Mouse (Mus musculus) regulatory T cell (primary cell): ENCODE data around the gene Sec24b.

Experiments used
- in situ Hi-C: fragments of 300-600 bp; cut with MboI, MseI; formaldehyde crosslinking; loops from one replicate; pipeline ENCODE4 v1.15.1; 2025; ENCODE audit warnings: high pct_unique_total_duplicates

Sec24b gene

GRCm38 (mm10) chr3:130061281-130061680, at the start of gene Sec24b:
Sec24b (minus strand) TSS chr3:130061553.
- in situ Hi-C loops = loop anchor here (25.0 kb wide), 3 partner anchors 524 to 1126 kb away; partner anchors contain the start of gene Elovl6

GRCm38 (mm10) chr3:130104471-130104870, 43.1 kb upstream of the Sec24b start:
- in situ Hi-C loops = loop anchor here (10.0 kb wide), 1 partner anchor 450 kb away; no protein-coding TSS in a partner anchor

- in situ Hi-C loops = loop anchor here (10.0 kb wide), 1 partner anchor 451 kb away; no protein-coding TSS in a partner anchor
Measured at GRCm38 (mm10) chr3:130103486-130103885, 42.1 kb upstream of the Sec24b start.

- in situ Hi-C loops = loop anchor here (5.0 to 10.0 kb wide), 2 partner anchors 477 to 580 kb away; no protein-coding TSS in a partner anchor
Measured at GRCm38 (mm10) chr3:130095160-130095781, 33.9 kb upstream of the Sec24b start.

- in situ Hi-C loops = loop anchor here (10.0 kb wide), 1 partner anchor 581 kb away; no protein-coding TSS in a partner anchor
Measured at GRCm38 (mm10) chr3:130094125-130094704, 32.9 kb upstream of the Sec24b start.

- in situ Hi-C loops = loop anchor here (10.0 kb wide), 1 partner anchor 584 kb away; no protein-coding TSS in a partner anchor
Measured at GRCm38 (mm10) chr3:130090460-130090859, 29.1 kb upstream of the Sec24b start.

GRCm38 (mm10) chr3:130088654-130089053, 27.3 kb upstream of the Sec24b start:
- in situ Hi-C loops = no loop called here

GRCm38 (mm10) chr3:130087466-130087865, 26.1 kb upstream of the Sec24b start:
- in situ Hi-C loops = no loop called here

DNA sequence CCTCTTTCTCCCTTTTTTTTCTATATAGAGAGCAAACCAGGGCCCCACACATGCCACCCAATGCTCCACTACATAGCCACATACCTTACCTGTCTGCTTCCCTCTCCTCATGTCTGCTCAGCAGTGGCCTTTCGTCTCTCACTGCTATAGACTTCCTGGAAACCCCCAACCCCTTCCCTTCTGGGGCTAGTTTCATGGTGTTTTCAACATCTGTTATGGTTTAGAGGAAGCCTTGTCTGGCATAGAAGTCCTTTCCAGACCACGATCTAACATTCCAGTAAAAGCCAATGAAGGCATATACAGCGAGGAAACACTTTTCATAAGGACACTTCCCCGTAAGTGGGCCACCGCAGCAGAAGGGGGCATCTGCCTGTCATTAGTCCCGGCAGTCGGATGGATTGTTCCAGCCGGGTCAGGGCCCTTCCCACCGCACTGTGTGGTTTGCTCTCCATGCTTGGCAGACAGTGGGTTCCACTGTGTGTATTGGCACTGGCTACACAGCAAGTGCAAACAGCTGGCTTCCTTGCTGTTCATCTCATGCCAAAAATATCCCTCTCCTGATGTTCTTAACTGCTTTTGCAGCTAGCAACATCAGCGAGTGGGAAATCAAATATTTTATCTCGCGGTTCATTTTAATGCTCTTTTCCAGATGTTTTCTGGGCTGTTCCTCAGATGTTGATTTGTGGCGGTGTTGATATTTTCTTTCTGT, 25.2 kb upstream of the Sec24b start:
- in situ Hi-C loops = no loop called here

- in situ Hi-C loops = loop anchor here (5.0 kb wide), 1 partner anchor 166 kb away; no protein-coding TSS in a partner anchor
Measured at GRCm38 (mm10) chr3:130083312-130083711, 22.0 kb upstream of the Sec24b start.

- in situ Hi-C loops = loop anchor here (5.0 kb wide), 1 partner anchor 163 kb away; no protein-coding TSS in a partner anchor
Measured at GRCm38 (mm10) chr3:130080666-130081065, 19.3 kb upstream of the Sec24b start.

- in situ Hi-C loops = loop anchor here (5.0 kb wide), 1 partner anchor 162 kb away; no protein-coding TSS in a partner anchor
Measured at GRCm38 (mm10) chr3:130079794-130080193, 18.4 kb upstream of the Sec24b start.

GRCm38 (mm10) chr3:130077291-130077690, 15.9 kb upstream of the Sec24b start:
- in situ Hi-C loops = no loop called here

DNA sequence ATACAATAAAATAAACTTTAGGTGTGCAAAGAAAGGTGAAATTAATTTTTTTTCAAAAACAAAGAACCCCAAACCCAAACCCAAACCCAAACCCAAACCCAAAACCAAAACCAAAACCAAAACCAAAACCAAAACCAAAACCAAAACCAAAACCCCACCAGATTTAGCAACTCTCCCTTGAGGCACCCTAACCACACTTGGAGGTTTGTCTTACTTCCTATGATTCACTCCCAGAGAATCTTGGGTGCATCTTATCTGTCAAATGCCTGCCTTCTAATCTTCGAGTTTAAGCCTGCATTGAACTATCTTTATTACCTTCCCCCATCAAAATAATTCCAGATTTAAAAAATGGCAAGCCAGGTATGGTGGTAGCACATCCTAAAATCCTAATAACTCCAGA, 14.4 kb upstream of the Sec24b start:
- in situ Hi-C loops = no loop called here

- in situ Hi-C loops = loop anchor here (5.0 to 25.0 kb wide), 4 partner anchors 236 to 1114 kb away; partner anchors contain the start of genes Cfi and Elovl6
Measured at GRCm38 (mm10) chr3:130073085-130073484, 11.7 kb upstream of the Sec24b start.

DNA sequence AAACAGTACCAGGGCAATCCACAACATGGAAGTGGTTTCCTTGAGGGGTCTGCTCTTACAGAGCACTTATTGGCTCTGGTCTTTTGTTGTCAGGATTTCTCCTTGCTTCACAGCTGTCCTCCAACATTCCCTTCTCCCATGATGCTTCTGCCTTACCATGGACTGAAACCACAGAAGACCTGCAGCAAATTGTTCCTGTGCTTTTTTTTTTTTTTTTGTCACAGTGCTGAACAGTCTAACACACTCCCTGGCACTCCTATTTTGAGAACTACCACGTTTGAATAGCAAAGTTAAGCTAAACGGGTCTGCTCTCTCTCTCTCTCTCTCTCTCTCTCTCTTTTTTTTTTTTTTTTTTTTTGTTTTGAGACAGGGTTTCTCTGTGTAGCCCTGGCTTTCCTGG, 10.6 kb upstream of the Sec24b start:
- in situ Hi-C loops = loop anchor here (5.0 to 25.0 kb wide), 4 partner anchors 235 to 1115 kb away; partner anchors contain the start of genes Cfi and Elovl6

- in situ Hi-C loops = loop anchor here (25.0 kb wide), 3 partner anchors 523 to 1127 kb away; partner anchors contain the start of gene Elovl6
Measured at GRCm38 (mm10) chr3:130060396-130061029, 840 bp downstream of the Sec24b start.

- in situ Hi-C loops = loop anchor here (5.0 to 25.0 kb wide), 4 partner anchors 88 to 1127 kb away; partner anchors contain the start of genes Elovl6 and Mcub
Measured at GRCm38 (mm10) chr3:130059805-130060395, 1.5 kb downstream of the Sec24b start.

DNA sequence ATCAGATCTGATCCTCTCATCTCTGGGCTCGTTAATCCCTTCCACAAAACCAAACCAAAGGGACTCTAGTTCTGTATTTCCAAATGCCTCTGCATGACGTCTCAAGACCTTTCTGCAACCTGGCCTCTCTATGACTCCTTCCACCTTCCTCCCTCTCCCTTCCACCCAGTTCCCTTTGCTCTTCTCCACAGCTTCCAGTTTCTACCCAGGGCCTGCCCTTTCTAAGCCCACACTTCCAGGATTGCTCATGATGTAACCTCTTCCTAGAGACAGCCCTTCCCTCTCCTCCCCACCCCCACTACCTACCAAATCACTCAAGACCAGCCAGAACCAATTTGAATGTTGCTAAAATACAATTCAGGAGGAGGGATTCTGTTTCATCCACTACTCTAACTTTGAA, 2.9 kb downstream of the Sec24b start:
- in situ Hi-C loops = loop anchor here (5.0 to 25.0 kb wide), 4 partner anchors 86 to 1129 kb away; partner anchors contain the start of genes Elovl6 and Mcub

GRCm38 (mm10) chr3:130057569-130058345, 3.6 kb downstream of the Sec24b start:
- in situ Hi-C loops = loop anchor here (5.0 to 25.0 kb wide), 4 partner anchors 85 to 1130 kb away; partner anchors contain the start of genes Elovl6 and Mcub
